Mouse (Mus musculus): Measurements from ENCODE around the gene 2610301B20Rik.
"Not testable (repeated sequence)": the region's sequence is repeated elsewhere in the genome, so short reads cannot be mapped to it uniquely, and the experiment has no call there.

2610301B20Rik gene

GRCm38 (mm10) chr4:10875407-10875806 lies 1.1 kb downstream of the 2610301B20Rik start:
- Histone ChIP-seq H3K36me3 (ENCODE audit: control insufficient read depth, insufficient read depth, low read length, poor library complexity, severe bottlenecking) (no peaks in the 10 kb centered on the region), H3K27me3 (ENCODE audit: control insufficient read depth, insufficient read depth, low read length, poor library complexity, severe bottlenecking) (no peaks in the 10 kb centered on the region)
- DNase-seq (ENCODE audit: low read depth, low spot score), result peak; percentile 11

GRCm38 (mm10) chr4:10877057-10877456 lies 2.8 kb downstream of the 2610301B20Rik start:
- H3K36me3 ChIP-seq (ENCODE audit: control insufficient read depth, insufficient read depth, low read length, poor library complexity, severe bottlenecking), result no peaks in the 10 kb centered on the region
- no peak for DNase-seq (ENCODE audit: low read depth, low spot score)
- no peaks in the 10 kb centered on the region for H3K27me3 ChIP-seq (ENCODE audit: control insufficient read depth, insufficient read depth, low read length, poor library complexity, severe bottlenecking)

- no peak for DNase-seq (ENCODE audit: low read depth, low spot score)
- Histone ChIP-seq H3K36me3 (ENCODE audit: control insufficient read depth, insufficient read depth, low read length, poor library complexity, severe bottlenecking) (no peaks in the 10 kb centered on the region), H3K27me3 (ENCODE audit: control insufficient read depth, insufficient read depth, low read length, poor library complexity, severe bottlenecking) (no peaks in the 10 kb centered on the region)
Observed at GRCm38 (mm10) chr4:10883740-10884408, 9.6 kb downstream of the 2610301B20Rik start.

GRCm38 (mm10) chr4:10888835-10889234 lies 14.5 kb downstream of the 2610301B20Rik start:
- DNase-seq (ENCODE audit: low read depth, low spot score), result no peak
- no peaks in the 10 kb centered on the region for H3K36me3 ChIP-seq (ENCODE audit: control insufficient read depth, insufficient read depth, low read length, poor library complexity, severe bottlenecking)
- H3K27me3 ChIP-seq (ENCODE audit: control insufficient read depth, insufficient read depth, low read length, poor library complexity, severe bottlenecking), result no peaks in the 10 kb centered on the region

- no peak for DNase-seq (ENCODE audit: low read depth, low spot score)
Observed at GRCm38 (mm10) chr4:10896262-10896661, 22.0 kb downstream of the 2610301B20Rik start.

GRCm38 (mm10) chr4:10896859-10897258 lies 22.6 kb downstream of the 2610301B20Rik start:
- Histone ChIP-seq H3K27me3 (ENCODE audit: control insufficient read depth, insufficient read depth, low read length, poor library complexity, severe bottlenecking) (no peaks in the 10 kb centered on the region), H3K36me3 (ENCODE audit: control insufficient read depth, insufficient read depth, low read length, poor library complexity, severe bottlenecking) (no peaks in the 10 kb centered on the region)
- DNase-seq (ENCODE audit: low read depth, low spot score), result peak; percentile 75

More at GRCm38 (mm10) chr4:10896262-10896661, 22.0 kb downstream of the 2610301B20Rik start:
- Histone ChIP-seq H3K36me3 (ENCODE audit: control insufficient read depth, insufficient read depth, low read length, poor library complexity, severe bottlenecking) (no peaks in the 10 kb centered on the region), H3K27me3 (ENCODE audit: control insufficient read depth, insufficient read depth, low read length, poor library complexity, severe bottlenecking) (no peaks in the 10 kb centered on the region)

- Histone ChIP-seq H3K27me3 (ENCODE audit: control insufficient read depth, insufficient read depth, low read length, poor library complexity, severe bottlenecking) (no peaks in the 10 kb centered on the region), H3K36me3 (ENCODE audit: control insufficient read depth, insufficient read depth, low read length, poor library complexity, severe bottlenecking) (no peaks in the 10 kb centered on the region)
- DNase-seq (ENCODE audit: low read depth, low spot score), result no peak
Observed at GRCm38 (mm10) chr4:10905234-10905801, 31.0 kb downstream of the 2610301B20Rik start.

GRCm38 (mm10) chr4:10911417-10911816 lies 37.1 kb downstream of the 2610301B20Rik start:
- H3K36me3 ChIP-seq (ENCODE audit: control insufficient read depth, insufficient read depth, low read length, poor library complexity, severe bottlenecking); DNase-seq (ENCODE audit: low read depth, low spot score); H3K27me3 ChIP-seq (ENCODE audit: control insufficient read depth, insufficient read depth, low read length, poor library complexity, severe bottlenecking): not testable (repeated sequence)

- no peak for DNase-seq (ENCODE audit: low read depth, low spot score)
- Histone ChIP-seq H3K27me3 (ENCODE audit: control insufficient read depth, insufficient read depth, low read length, poor library complexity, severe bottlenecking) (no peaks in the 10 kb centered on the region), H3K36me3 (ENCODE audit: control insufficient read depth, insufficient read depth, low read length, poor library complexity, severe bottlenecking) (no peaks in the 10 kb centered on the region)
Observed at GRCm38 (mm10) chr4:10911909-10912478, 37.7 kb downstream of the 2610301B20Rik start.

GRCm38 (mm10) chr4:10912611-10913301 lies 38.5 kb downstream of the 2610301B20Rik start:
- Histone ChIP-seq H3K27me3 (ENCODE audit: control insufficient read depth, insufficient read depth, low read length, poor library complexity, severe bottlenecking) (no peaks in the 10 kb centered on the region), H3K36me3 (ENCODE audit: control insufficient read depth, insufficient read depth, low read length, poor library complexity, severe bottlenecking) (no peaks in the 10 kb centered on the region)
- DNase-seq (ENCODE audit: low read depth, low spot score), result peak; percentile 93

GRCm38 (mm10) chr4:10913409-10913808 lies 39.1 kb downstream of the 2610301B20Rik start:
- no peaks in the 10 kb centered on the region for H3K27me3 ChIP-seq (ENCODE audit: control insufficient read depth, insufficient read depth, low read length, poor library complexity, severe bottlenecking)
- no peak for DNase-seq (ENCODE audit: low read depth, low spot score)

GRCm38 (mm10) chr4:10914766-10915165 lies 40.5 kb downstream of the 2610301B20Rik start:
- no peaks in the 10 kb centered on the region for H3K27me3 ChIP-seq (ENCODE audit: control insufficient read depth, insufficient read depth, low read length, poor library complexity, severe bottlenecking)
- DNase-seq (ENCODE audit: low read depth, low spot score), result no peak
- no peaks in the 10 kb centered on the region for H3K36me3 ChIP-seq (ENCODE audit: control insufficient read depth, insufficient read depth, low read length, poor library complexity, severe bottlenecking)

More at GRCm38 (mm10) chr4:10913409-10913808, 39.1 kb downstream of the 2610301B20Rik start:
- H3K36me3 ChIP-seq (ENCODE audit: control insufficient read depth, insufficient read depth, low read length, poor library complexity, severe bottlenecking), result no peaks in the 10 kb centered on the region

GRCm38 (mm10) chr4:10915271-10915670 lies 41.0 kb downstream of the 2610301B20Rik start:
- Histone ChIP-seq H3K36me3 (ENCODE audit: control insufficient read depth, insufficient read depth, low read length, poor library complexity, severe bottlenecking) (no peaks in the 10 kb centered on the region), H3K27me3 (ENCODE audit: control insufficient read depth, insufficient read depth, low read length, poor library complexity, severe bottlenecking) (no peaks in the 10 kb centered on the region)
- peak; percentile 66 for DNase-seq (ENCODE audit: low read depth, low spot score)

- Histone ChIP-seq H3K27me3 (ENCODE audit: control insufficient read depth, insufficient read depth, low read length, poor library complexity, severe bottlenecking) (no peaks in the 10 kb centered on the region), H3K36me3 (ENCODE audit: control insufficient read depth, insufficient read depth, low read length, poor library complexity, severe bottlenecking) (no peaks in the 10 kb centered on the region)
- peak; percentile 38 for DNase-seq (ENCODE audit: low read depth, low spot score)
Observed at GRCm38 (mm10) chr4:10918402-10918801, 44.1 kb downstream of the 2610301B20Rik start.

GRCm38 (mm10) chr4:10919097-10919496 lies 44.8 kb downstream of the 2610301B20Rik start:
- DNase-seq (ENCODE audit: low read depth, low spot score), result peak; percentile 36
- no peaks in the 10 kb centered on the region for H3K27me3 ChIP-seq (ENCODE audit: control insufficient read depth, insufficient read depth, low read length, poor library complexity, severe bottlenecking)
- H3K36me3 ChIP-seq (ENCODE audit: control insufficient read depth, insufficient read depth, low read length, poor library complexity, severe bottlenecking), result no peaks in the 10 kb centered on the region
